Mouse (Mus musculus): Measurements from ENCODE around the gene Vav1. TPM values are rescaled to one million over a fixed set of nuclear protein-coding genes. Genes with fewer than 3 reads are reported as not detected.

Gene Vav1
- polyA plus RNA-seq, 1 experiment from 2014 or later = 1.4 TPM

DNA sequence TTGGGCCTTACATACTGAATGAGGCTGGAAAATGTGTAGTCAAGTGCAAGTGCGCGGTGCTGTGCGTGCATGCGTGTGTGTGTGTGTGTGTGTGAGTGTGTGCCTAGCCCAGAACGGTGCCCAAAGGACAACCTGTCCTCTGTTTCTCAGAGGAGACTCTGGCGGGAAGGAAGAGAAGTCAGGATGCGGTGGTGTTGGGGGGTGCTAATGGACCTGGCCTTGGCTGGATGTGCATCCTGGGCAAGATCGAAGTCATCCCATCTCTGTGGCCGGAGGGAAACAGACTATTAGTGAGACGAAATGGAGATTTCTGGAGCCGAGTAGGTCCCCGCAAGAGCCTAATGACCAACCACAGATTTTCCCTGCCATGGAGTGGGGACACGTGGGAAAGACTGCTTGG is 30.1 kb upstream of the Vav1 start:
- Histone ChIP-seq H3K27me3 (ENCODE audit: control insufficient read depth, insufficient read depth, low read length) (no peaks in the 10 kb centered on the region), H3K27ac (replicated peaks in 1 of 2; ENCODE audit: control insufficient read depth in 1 of 2, insufficient read depth in 1 of 2, low read depth in 2 of 2, low read length in 2 of 2) (peak overlapping the region; percentile 75 to 95), H3K9me3 (ENCODE audit: control insufficient read depth, low read length) (no peaks in the 10 kb centered on the region), H3K4me3 (ENCODE audit: control insufficient read depth in 1 of 2, insufficient read depth in 1 of 2, low read depth in 1 of 2, low read length in 2 of 2) (peak overlapping the region; percentile 77 to 89), H3K4me2 (ENCODE audit: low read length) (peak overlapping the region; percentile 96), H3K9ac (ENCODE audit: low read length) (peak overlapping the region; percentile 77), H3K4me1 (ENCODE audit: control insufficient read depth in 2 of 2, insufficient read depth in 2 of 2, low read length in 2 of 2) (peaks cover 13 to 20% of the 10 kb centered on the region in 2 experiments), H3K36me3 (ENCODE audit: control insufficient read depth, insufficient read depth, low read length) (peaks cover 18% of the 10 kb centered on the region)
- 9% methylated on average over 13 of the region's 13 CpGs for WGBS
- no peak for ATAC-seq (ENCODE audit: insufficient number of reproducible peaks, insufficient read depth, low FRiP score, low read depth)

DNA sequence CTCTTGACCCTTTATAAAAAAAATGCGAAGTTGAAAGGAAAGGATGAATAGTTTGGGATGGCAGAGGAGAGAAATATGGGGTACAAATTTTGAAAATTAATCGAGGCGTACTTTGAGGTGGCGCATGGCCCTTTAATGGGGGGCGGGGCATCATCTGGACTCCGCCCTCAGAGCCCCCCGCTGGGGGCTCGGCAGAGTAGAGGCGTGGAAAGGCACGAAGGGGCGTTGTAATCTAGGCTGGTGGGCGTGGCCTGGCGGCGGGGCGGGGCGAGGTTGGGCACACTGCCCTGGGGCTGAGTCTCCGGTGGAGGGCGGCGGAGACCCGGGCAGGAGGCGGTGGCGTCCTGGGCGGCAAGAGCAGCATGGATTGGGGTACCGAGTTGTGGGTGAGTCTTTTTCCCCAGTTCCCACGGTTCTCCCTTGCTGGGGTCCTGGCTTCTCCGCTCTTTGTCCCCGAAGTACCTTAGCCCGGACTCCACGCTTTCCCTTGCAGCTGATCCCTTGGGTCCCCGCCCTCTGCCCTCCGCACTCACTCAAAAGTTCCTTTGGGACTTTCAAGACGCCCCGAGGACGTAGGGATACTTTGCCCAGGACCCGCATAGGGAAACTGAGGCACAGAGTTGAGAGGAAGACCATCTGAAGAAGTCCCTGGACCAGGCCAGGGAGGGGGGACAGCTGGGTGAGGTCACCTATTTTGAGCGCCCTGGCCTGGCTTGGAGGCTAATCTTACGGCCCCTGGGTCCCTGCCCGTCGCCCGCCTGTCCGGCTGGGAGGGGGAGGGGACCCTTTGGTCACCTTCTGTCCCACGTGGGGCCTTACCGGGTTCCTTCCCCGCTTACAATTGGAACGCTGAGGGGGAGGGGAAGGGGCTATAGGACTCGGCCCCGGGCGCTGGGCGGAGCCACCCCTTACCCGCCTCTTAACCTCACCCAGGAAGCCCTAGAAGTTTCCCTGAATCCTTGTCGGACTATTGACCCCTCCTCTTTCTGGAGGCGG is 29.4 kb upstream of the Vav1 start, which contains the start of gene Trip10:
TSS of gene Trip10 (plus strand) at position 270 of the 996 bp plus-strand sequence.
- Histone ChIP-seq H3K36me3 (ENCODE audit: control insufficient read depth, insufficient read depth, low read length) (peaks cover 20% of the 10 kb centered on the region), H3K9ac (ENCODE audit: low read length) (peak within 1 kb of the TSS; percentile 84), H3K9me3 (ENCODE audit: control insufficient read depth, low read length) (no peaks in the 10 kb centered on the region), H3K27ac (replicated peaks in 1 of 2; ENCODE audit: control insufficient read depth in 1 of 2, insufficient read depth in 1 of 2, low read depth in 2 of 2, low read length in 2 of 2) (peak within 1 kb of the TSS; percentile 75 to 95), H3K4me1 (ENCODE audit: control insufficient read depth in 2 of 2, insufficient read depth in 2 of 2, low read length in 2 of 2) (peaks cover 13 to 20% of the 10 kb centered on the region in 2 experiments), H3K27me3 (ENCODE audit: control insufficient read depth, insufficient read depth, low read length) (no peaks in the 10 kb centered on the region), H3K4me3 (ENCODE audit: control insufficient read depth in 1 of 2, insufficient read depth in 1 of 2, low read depth in 1 of 2, low read length in 2 of 2) (peak within 1 kb of the TSS; percentile 77 to 89), H3K4me2 (ENCODE audit: low read length) (peak within 1 kb of the TSS; percentile 96)
- ATAC-seq (ENCODE audit: insufficient number of reproducible peaks, insufficient read depth, low FRiP score, low read depth) = peak; percentile 58
- under 1% methylated on average over 50 of the region's 52 CpGs for WGBS

DNA sequence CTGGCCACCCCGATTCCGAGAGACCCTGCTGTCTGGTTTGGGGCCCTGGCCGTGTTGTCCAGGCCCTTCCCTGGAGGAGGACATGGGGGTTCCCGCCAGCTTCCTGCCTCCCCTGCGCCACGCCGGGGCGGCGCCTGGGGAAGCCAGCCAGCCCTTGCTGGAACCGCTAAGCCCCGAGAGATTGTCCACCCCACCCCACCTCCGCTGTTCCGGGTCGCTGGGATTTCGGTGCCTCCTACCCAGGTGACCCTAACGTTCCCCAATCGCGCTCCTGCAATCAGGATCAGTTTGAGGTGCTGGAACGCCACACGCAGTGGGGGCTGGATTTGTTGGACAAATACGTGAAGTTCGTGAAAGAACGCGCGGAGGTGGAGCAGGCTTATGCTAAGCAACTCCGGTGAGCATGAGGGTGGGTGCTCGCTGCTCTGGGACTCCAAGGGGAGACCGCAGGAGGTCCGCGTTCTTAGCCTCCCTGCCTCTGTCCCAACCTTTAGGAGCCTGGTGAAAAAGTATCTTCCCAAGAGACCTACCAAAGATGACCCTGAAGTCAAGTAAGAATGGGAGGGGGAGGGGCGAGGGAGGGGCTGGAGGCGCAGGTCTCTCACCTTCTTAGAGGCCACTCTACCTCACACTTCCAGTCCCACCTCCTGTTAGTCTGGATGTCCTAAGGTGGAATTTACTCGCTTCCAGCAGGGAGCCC is 28.3 kb upstream of the Vav1 start:
- ATAC-seq (ENCODE audit: insufficient number of reproducible peaks, insufficient read depth, low FRiP score, low read depth) = no peak
- no peaks in the 10 kb centered on the region for H3K27me3 ChIP-seq (ENCODE audit: control insufficient read depth, insufficient read depth, low read length)
- no peaks in the 10 kb centered on the region for H3K9me3 ChIP-seq (ENCODE audit: control insufficient read depth, low read length)
- H3K4me3 ChIP-seq (ENCODE audit: control insufficient read depth in 1 of 2, insufficient read depth in 1 of 2, low read depth in 1 of 2, low read length in 2 of 2) = peak overlapping the region; percentile 57 to 77
- peak overlapping the region; percentile 96 for H3K4me2 ChIP-seq (ENCODE audit: low read length)
- H3K9ac ChIP-seq (ENCODE audit: low read length) = peak overlapping the region; percentile 84
- 2% methylated on average over 32 of the region's 33 CpGs for WGBS
- H3K27ac ChIP-seq (replicated peaks in 1 of 2; ENCODE audit: control insufficient read depth in 1 of 2, insufficient read depth in 1 of 2, low read depth in 2 of 2, low read length in 2 of 2) = peak overlapping the region; percentile 9 to 81; a peak in 2 of 4 replicates
- peaks cover 26% of the 10 kb centered on the region for H3K36me3 ChIP-seq (ENCODE audit: control insufficient read depth, insufficient read depth, low read length)
- H3K4me1 ChIP-seq (ENCODE audit: control insufficient read depth in 2 of 2, insufficient read depth in 2 of 2, low read length in 2 of 2) = peaks cover 13 to 20% of the 10 kb centered on the region in 2 experiments

DNA sequence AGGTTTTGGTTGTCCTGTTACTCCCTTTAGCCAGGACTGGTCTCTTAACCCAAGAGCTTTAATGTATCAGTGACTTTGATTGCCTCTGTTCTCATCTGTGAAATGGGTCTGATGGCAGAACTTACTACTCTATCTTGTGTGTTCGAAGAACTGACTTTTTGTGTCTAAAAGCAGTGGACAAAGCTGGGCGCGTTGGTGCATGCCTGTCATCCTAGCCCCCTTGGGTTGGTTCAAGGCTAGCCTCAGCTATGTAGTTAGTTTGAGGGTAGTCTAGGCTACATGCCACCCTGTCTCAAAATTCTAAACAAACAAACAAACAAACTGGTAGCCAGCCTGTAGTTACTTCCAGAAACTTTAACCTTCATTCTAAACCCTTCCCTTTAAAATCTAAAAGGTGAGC is 27.5 kb upstream of the Vav1 start:
- H3K4me1 ChIP-seq (ENCODE audit: control insufficient read depth in 2 of 2, insufficient read depth in 2 of 2, low read length in 2 of 2) = peaks cover 13 to 16% of the 10 kb centered on the region in 2 experiments
- no peak overlapping the region for H3K9ac ChIP-seq (ENCODE audit: low read length)
- ATAC-seq (ENCODE audit: insufficient number of reproducible peaks, insufficient read depth, low FRiP score, low read depth) = no peak
- no peaks in the 10 kb centered on the region for H3K27me3 ChIP-seq (ENCODE audit: control insufficient read depth, insufficient read depth, low read length)
- H3K4me2 ChIP-seq (ENCODE audit: low read length) = no peak overlapping the region; the same call in 1 of the 2 replicates
- no peak overlapping the region for H3K27ac ChIP-seq (replicated peaks in 1 of 2; ENCODE audit: control insufficient read depth in 1 of 2, insufficient read depth in 1 of 2, low read depth in 2 of 2, low read length in 2 of 2)
- H3K36me3 ChIP-seq (ENCODE audit: control insufficient read depth, insufficient read depth, low read length) = peaks cover 35% of the 10 kb centered on the region
- no peaks in the 10 kb centered on the region for H3K9me3 ChIP-seq (ENCODE audit: control insufficient read depth, low read length)
- no peak overlapping the region for H3K4me3 ChIP-seq (ENCODE audit: control insufficient read depth in 1 of 2, insufficient read depth in 1 of 2, low read depth in 1 of 2, low read length in 2 of 2)
- 88% methylated on average over 3 of the region's 3 CpGs for WGBS

DNA sequence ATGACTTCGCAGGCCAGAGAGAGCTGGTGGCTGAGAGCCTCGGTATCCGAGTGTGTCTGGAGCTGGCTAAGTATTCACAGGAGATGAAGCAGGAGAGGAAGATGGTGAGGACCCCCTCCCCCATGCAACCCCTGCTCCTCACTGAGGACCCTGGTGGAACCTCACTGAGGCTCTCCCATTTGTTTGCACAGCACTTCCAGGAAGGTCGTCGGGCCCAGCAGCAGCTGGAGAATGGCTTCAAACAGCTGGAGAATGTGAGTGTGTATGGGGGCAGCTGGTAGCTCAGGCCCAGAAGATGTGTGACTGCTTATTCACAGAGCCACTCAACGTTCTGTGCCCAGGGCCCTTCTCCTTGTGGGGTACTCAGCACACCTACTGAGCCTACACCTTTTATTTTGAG is 25.6 kb upstream of the Vav1 start:
- Histone ChIP-seq H3K27ac (replicated peaks in 1 of 2; ENCODE audit: control insufficient read depth in 1 of 2, insufficient read depth in 1 of 2, low read depth in 2 of 2, low read length in 2 of 2) (no peak overlapping the region), H3K4me2 (ENCODE audit: low read length) (no peak overlapping the region), H3K9me3 (ENCODE audit: control insufficient read depth, low read length) (no peaks in the 10 kb centered on the region), H3K36me3 (ENCODE audit: control insufficient read depth, insufficient read depth, low read length) (peaks cover 53% of the 10 kb centered on the region), H3K4me3 (ENCODE audit: control insufficient read depth in 1 of 2, insufficient read depth in 1 of 2, low read depth in 1 of 2, low read length in 2 of 2) (no peak overlapping the region), H3K9ac (ENCODE audit: low read length) (no peak overlapping the region), H3K27me3 (ENCODE audit: control insufficient read depth, insufficient read depth, low read length) (no peaks in the 10 kb centered on the region), H3K4me1 (ENCODE audit: control insufficient read depth in 2 of 2, insufficient read depth in 2 of 2, low read length in 2 of 2) (peaks cover 10 to 12% of the 10 kb centered on the region in 2 experiments)
- WGBS = 66% methylated on average over 6 of the region's 6 CpGs
- ATAC-seq (ENCODE audit: insufficient number of reproducible peaks, insufficient read depth, low FRiP score, low read depth) = no peak

DNA sequence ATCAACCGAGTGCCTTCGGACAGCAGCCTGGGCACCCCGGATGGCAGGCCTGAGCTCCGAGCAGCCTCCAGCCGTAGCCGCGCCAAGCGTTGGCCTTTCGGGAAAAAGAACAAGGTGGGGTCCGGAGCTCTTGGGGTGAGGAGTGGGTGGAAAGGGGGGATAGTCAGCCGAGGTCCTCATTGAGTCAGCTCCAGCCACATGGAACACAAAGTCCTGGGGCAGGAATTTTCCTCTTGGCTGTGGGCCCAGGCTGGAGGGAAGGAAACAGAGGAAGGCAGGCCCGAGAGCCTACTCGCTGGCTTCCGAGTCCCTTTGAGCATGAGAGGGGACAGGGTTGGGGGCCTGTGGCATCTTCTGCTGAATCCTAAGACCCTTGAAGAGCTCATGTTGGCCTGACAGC is 23.5 kb upstream of the Vav1 start:
- Histone ChIP-seq H3K9me3 (ENCODE audit: control insufficient read depth, low read length) (no peaks in the 10 kb centered on the region), H3K36me3 (ENCODE audit: control insufficient read depth, insufficient read depth, low read length) (peaks cover 73% of the 10 kb centered on the region), H3K27ac (replicated peaks in 1 of 2; ENCODE audit: control insufficient read depth in 1 of 2, insufficient read depth in 1 of 2, low read depth in 2 of 2, low read length in 2 of 2) (no peak overlapping the region), H3K4me2 (ENCODE audit: low read length) (no peak overlapping the region), H3K4me3 (ENCODE audit: control insufficient read depth in 1 of 2, insufficient read depth in 1 of 2, low read depth in 1 of 2, low read length in 2 of 2) (no peak overlapping the region), H3K27me3 (ENCODE audit: control insufficient read depth, insufficient read depth, low read length) (no peaks in the 10 kb centered on the region), H3K4me1 (ENCODE audit: control insufficient read depth in 2 of 2, insufficient read depth in 2 of 2, low read length in 2 of 2) (peaks cover 3 to 6% of the 10 kb centered on the region in 2 experiments; a peak in 1 of 4 replicates), H3K9ac (ENCODE audit: low read length) (no peak overlapping the region)
- no peak for ATAC-seq (ENCODE audit: insufficient number of reproducible peaks, insufficient read depth, low FRiP score, low read depth)
- whole genome bisulfite sequencing = 84% methylated on average over 14 of the region's 14 CpGs

DNA sequence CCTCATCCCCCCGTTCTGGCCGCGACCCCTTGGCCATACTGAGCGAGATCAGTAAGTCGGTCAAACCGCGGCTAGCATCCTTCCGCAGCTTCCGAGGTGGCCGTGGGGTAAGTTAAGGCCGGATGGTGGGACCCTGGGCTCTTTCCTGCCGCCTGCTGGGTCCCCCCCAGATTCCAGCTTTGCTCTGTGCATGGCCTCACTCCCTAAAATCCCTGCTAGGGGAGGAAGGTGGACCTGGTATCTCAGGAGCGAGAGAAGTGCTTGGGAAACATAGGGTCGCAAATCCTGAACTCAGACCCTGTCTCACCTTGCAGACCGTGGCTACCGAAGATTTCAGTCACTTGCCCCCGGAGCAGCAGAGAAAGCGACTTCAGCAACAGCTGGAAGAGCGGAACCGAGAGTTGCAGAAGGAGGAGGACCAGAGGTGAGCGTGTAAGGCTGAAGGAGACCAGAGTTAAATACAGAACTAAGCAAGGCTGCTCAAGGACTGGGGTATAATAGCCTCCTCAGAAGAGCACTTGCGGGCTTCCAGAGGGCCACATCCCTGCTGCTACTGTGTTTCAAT is 21.9 kb upstream of the Vav1 start:
- 95% methylated on average over 22 of the region's 22 CpGs for WGBS
- no peak overlapping the region for H3K4me2 ChIP-seq (ENCODE audit: low read length)
- no peak for ATAC-seq (ENCODE audit: insufficient number of reproducible peaks, insufficient read depth, low FRiP score, low read depth)

More for the DNA sequence above, 21.9 kb upstream of the Vav1 start:
- Histone ChIP-seq H3K9me3 (ENCODE audit: control insufficient read depth, low read length) (no peaks in the 10 kb centered on the region), H3K9ac (ENCODE audit: low read length) (no peak overlapping the region), H3K36me3 (ENCODE audit: control insufficient read depth, insufficient read depth, low read length) (peaks cover 89% of the 10 kb centered on the region), H3K27ac (replicated peaks in 1 of 2; ENCODE audit: control insufficient read depth in 1 of 2, insufficient read depth in 1 of 2, low read depth in 2 of 2, low read length in 2 of 2) (no peak overlapping the region), H3K27me3 (ENCODE audit: control insufficient read depth, insufficient read depth, low read length) (no peaks in the 10 kb centered on the region), H3K4me1 (ENCODE audit: control insufficient read depth in 2 of 2, insufficient read depth in 2 of 2, low read length in 2 of 2) (no peaks in the 10 kb centered on the region), H3K4me3 (ENCODE audit: control insufficient read depth in 1 of 2, insufficient read depth in 1 of 2, low read depth in 1 of 2, low read length in 2 of 2) (no peak overlapping the region)

All from heart, embryonic 14.5 days (tissue).